In genomic region chr7:97842806-97843570, GRCm38 (mm10) we compare ENCODE assay signal across 8 mouse cellular contexts. TPM values are rescaled to one million over a fixed set of nuclear protein-coding genes. Genes with fewer than 3 reads are reported as not detected.
DNase-seq lines count a peak whose midpoint lies in the region; ATAC-seq and TF ChIP-seq lines count a peak whose summit lies in the region.

No protein-coding gene starts in this region.

- H3K27ac ChIP-seq in heart, embryonic 10.5 days, result peak overlapping the region; percentile 83
- peak overlapping the region; percentile 6; the same call in 1 of the 2 replicates for H3K27ac ChIP-seq in kidney, embryonic 14.5 days (ENCODE audit: low read depth, low read length)
- peak overlapping the region; percentile 59 for H3K27ac ChIP-seq in limb, embryonic 15.5 days
- H3K27ac ChIP-seq in midbrain, postnatal 0 days (ENCODE audit: low read depth, low read length), result peak overlapping the region; percentile 90

- peaks cover 8% of the 10 kb centered on the region; the same call in 1 of the 2 replicates for H3K4me1 ChIP-seq in heart, embryonic 10.5 days
- no peaks in the 10 kb centered on the region for H3K4me1 ChIP-seq in kidney, embryonic 14.5 days (ENCODE audit: control insufficient read depth, insufficient read depth, low read length)
- peaks cover 10% of the 10 kb centered on the region; the same call in 1 of the 2 replicates for H3K4me1 ChIP-seq in limb, embryonic 15.5 days
- H3K4me1 ChIP-seq in midbrain, postnatal 0 days (ENCODE audit: insufficient read depth, low read length), result no peaks in the 10 kb centered on the region

- no peaks in the 10 kb centered on the region for H3K9me3 ChIP-seq in heart, embryonic 10.5 days
- no peaks in the 10 kb centered on the region for H3K9me3 ChIP-seq in kidney, embryonic 14.5 days (ENCODE audit: control insufficient read depth, low read length)
- no peaks in the 10 kb centered on the region for H3K9me3 ChIP-seq in limb, embryonic 15.5 days
- no peaks in the 10 kb centered on the region for H3K9me3 ChIP-seq in midbrain, postnatal 0 days (ENCODE audit: low read length)

- peak overlapping the region; percentile 54 for H3K9ac ChIP-seq in kidney, embryonic 14.5 days (ENCODE audit: low read depth, low read length)
- peak overlapping the region; percentile 21 for H3K9ac ChIP-seq in limb, embryonic 15.5 days
- peak overlapping the region; percentile 68 for H3K9ac ChIP-seq in midbrain, postnatal 0 days (replicated peaks; ENCODE audit: low read length, poor library complexity, severe bottlenecking)

- peak; percentile 60; the same call in 1 of the 2 replicates for TF ChIP-seq POLR2A in brain, embryonic 14.5 days (IDR thresholded peaks at IDR 0.05; ENCODE audit: borderline replicate concordance, extremely low read depth, insufficient read depth, insufficient read length, poor library complexity, severe bottlenecking)

- 0 out of 2 replicates have a peak, but pooled peaks have one; percentile 4 for TF ChIP-seq CTCF in brain, embryonic 14.5 days (IDR thresholded peaks at IDR 0.05; ENCODE audit: borderline replicate concordance, extremely low read depth, insufficient read depth, insufficient read length)
- TF ChIP-seq CTCF in midbrain, postnatal 0 days (IDR thresholded peaks at IDR 0.05), result peak; percentile 62

- peak overlapping the region; percentile 61 for H3K4me2 ChIP-seq in kidney, embryonic 14.5 days (replicated peaks; ENCODE audit: low read depth, low read length)
- peak overlapping the region; percentile 50 for H3K4me2 ChIP-seq in limb, embryonic 15.5 days
- H3K4me2 ChIP-seq in midbrain, postnatal 0 days (ENCODE audit: low read depth, low read length, poor library complexity, severe bottlenecking), result peak overlapping the region; percentile 65

- DNase-seq in B cell, adult 2 months, result peak; percentile 68 to 70
- peak; percentile 96 for DNase-seq in brain, embryonic 14.5 days (ENCODE audit: low read depth)
- DNase-seq in heart, embryonic 10.5 days (ENCODE audit: low spot score), result peak; percentile 91
- DNase-seq in midbrain, postnatal 0 days (ENCODE audit: low spot score), result peak; percentile 91
- peak; percentile 9 to 10 for DNase-seq in spleen, postnatal 14 days (ENCODE audit: low spot score in 2 of 2)

- 6% methylated on average over 22 of the region's 22 CpGs for WGBS in heart, embryonic 10.5 days
- WGBS in kidney, embryonic 14.5 days, result 7% methylated on average over 22 of the region's 22 CpGs
- 7% methylated on average over 21 of the region's 22 CpGs for WGBS in limb, embryonic 15.5 days
- 2% methylated on average over 22 of the region's 22 CpGs for WGBS in midbrain, postnatal 0 days

- no peaks in the 10 kb centered on the region for H3K36me3 ChIP-seq in heart, embryonic 10.5 days
- no peaks in the 10 kb centered on the region for H3K36me3 ChIP-seq in kidney, embryonic 14.5 days (ENCODE audit: control insufficient read depth, insufficient read depth, low read length)
- H3K36me3 ChIP-seq in limb, embryonic 15.5 days, result no peaks in the 10 kb centered on the region
- no peaks in the 10 kb centered on the region for H3K36me3 ChIP-seq in midbrain, postnatal 0 days (ENCODE audit: insufficient read depth, low read length)

- H3K27me3 ChIP-seq in heart, embryonic 10.5 days (ENCODE audit: insufficient read depth, poor library complexity, severe bottlenecking), result no peaks in the 10 kb centered on the region
- no peaks in the 10 kb centered on the region for H3K27me3 ChIP-seq in kidney, embryonic 14.5 days (ENCODE audit: control insufficient read depth, insufficient read depth, low read length)
- H3K27me3 ChIP-seq in limb, embryonic 15.5 days, result no peaks in the 10 kb centered on the region
- H3K27me3 ChIP-seq in midbrain, postnatal 0 days (ENCODE audit: insufficient read depth, low read length), result no peaks in the 10 kb centered on the region

- peak overlapping the region; percentile 63 for H3K4me3 ChIP-seq in heart, embryonic 10.5 days
- H3K4me3 ChIP-seq in kidney, embryonic 14.5 days (ENCODE audit: low read length), result peak overlapping the region; percentile 41
- peak overlapping the region; percentile 44 for H3K4me3 ChIP-seq in limb, embryonic 15.5 days
- H3K4me3 ChIP-seq in midbrain, postnatal 0 days (ENCODE audit: low read depth, low read length), result peak overlapping the region; percentile 56

- 0 out of 2 replicates have a peak, but pooled peaks have one; percentile 57 for ATAC-seq in erythroblast, adult 5-6 weeks (replicated peaks; ENCODE audit: low FRiP score, poor library complexity, severe bottlenecking)
- peak; percentile 97 for ATAC-seq in kidney, embryonic 14.5 days (ENCODE audit: low FRiP score, low TSS enrichment)
- ATAC-seq in limb, embryonic 15.5 days (ENCODE audit: insufficient number of reproducible peaks, low FRiP score, low TSS enrichment, low read depth), result peak; percentile 76
- ATAC-seq in midbrain, postnatal 0 days (ENCODE audit: low FRiP score), result peak; percentile 92

RNA-seq across cellular contexts. Expression of gene Pak1, which starts 54.6 kb away (rescaled TPM):
- polyA plus RNA-seq in brain, embryonic 14.5 days (2012; rRNA removed), result 96.0 and 138 TPM in 2 replicates
- total RNA-seq in erythroblast, adult 5-6 weeks (2015; ENCODE audit: low replicate concordance), result 13.6 and 14.0 TPM in 2 replicates
- 9.3 and 14.5 TPM in 2 replicates for total RNA-seq in erythroblast, adult 5-6 weeks (2017; ENCODE audit: low replicate concordance)
- 5.2 and 13.7 TPM in 2 replicates for polyA plus RNA-seq in heart, embryonic 10.5 days (2016; fragmentation: Nextera tagmentation; extraction: Ambion mirVana)
- polyA plus RNA-seq in kidney, embryonic 14.5 days (2014; fragmentation: Nextera tagmentation; extraction: Ambion mirVana), result 13.0 and 22.1 TPM in 2 replicates
- polyA plus RNA-seq in limb, embryonic 15.5 days (2015; fragmentation: Nextera tagmentation; extraction: Ambion mirVana), result 16.6 and 19.9 TPM in 2 replicates
- total RNA-seq in midbrain, postnatal 0 days (2014; rRNA removed), result 162 and 193 TPM in 2 replicates
- polyA plus RNA-seq in midbrain, postnatal 0 days (2015; fragmentation: Nextera tagmentation; extraction: Ambion mirVana), result 131 TPM in 2 replicates

Comparison
In these comparisons a context has a peak if more than half of its experiments do, and no peak if none do; other contexts are left out.
1. Peak in every context shown above with its lines: DNase-seq, ATAC-seq, H3K4me3 ChIP-seq and H3K27ac ChIP-seq.
2. DNase-seq: peak in every context shown above with its lines; median percentile 96 in brain, embryonic 14.5 days; 91 in heart, embryonic 10.5 days; 91 in midbrain, postnatal 0 days; 69 in B cell, adult 2 months; 10 in spleen, postnatal 14 days.
3. H3K27ac ChIP-seq: peak in every context shown above with its lines; median percentile 90 in midbrain, postnatal 0 days; 83 in heart, embryonic 10.5 days; 59 in limb, embryonic 15.5 days; 6 in kidney, embryonic 14.5 days.